Mouse (Mus musculus): ENCODE measurements around the gene Arhgdia.
"Not testable (repeated sequence)": the region's sequence is repeated elsewhere in the genome, so short reads cannot be mapped to it uniquely, and the experiment has no call there.

Arhgdia gene

DNA sequence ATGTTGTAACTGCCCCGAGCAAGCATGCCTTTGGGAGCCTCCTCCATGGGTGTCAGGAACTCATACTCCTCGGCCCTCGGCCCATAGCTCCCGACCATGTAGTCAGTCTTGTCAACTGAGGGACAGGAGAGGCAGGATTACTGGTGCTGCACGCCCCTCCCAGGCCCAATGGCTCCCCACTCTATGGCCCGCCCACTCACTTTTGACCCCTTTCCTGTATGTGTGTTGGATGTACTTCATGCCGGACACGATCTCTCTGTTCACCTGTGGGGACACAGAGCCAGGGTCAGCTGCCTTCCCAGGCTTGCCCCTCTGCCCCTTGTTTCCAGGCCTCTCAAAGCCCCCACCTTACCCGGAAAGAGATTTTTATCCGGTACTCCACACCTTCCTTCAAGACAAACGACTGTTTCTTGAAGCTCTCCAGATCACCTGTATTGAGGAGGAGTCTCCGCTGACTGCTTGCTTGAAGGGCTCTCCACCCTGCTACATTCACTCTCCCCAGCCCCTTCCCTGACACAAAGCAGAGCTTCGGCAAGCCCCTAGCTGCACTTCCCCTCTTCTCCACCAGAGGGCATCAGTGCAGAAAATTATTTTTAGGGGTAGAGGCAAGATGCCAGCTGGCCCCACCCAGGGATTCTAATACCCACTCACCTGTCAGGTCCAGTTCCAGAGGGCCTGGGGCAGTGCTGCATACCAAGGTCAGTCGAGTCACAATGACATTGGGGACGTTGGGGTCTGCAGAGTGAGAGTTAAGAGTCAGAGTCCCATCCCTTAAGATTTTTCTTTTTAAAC lies 1.9 kb downstream of the Arhgdia start:
- peak; percentile 68 to 90 for DNase-seq (ENCODE audit: inconsistent age in 2 of 2, low spot score in 1 of 2)

DNA sequence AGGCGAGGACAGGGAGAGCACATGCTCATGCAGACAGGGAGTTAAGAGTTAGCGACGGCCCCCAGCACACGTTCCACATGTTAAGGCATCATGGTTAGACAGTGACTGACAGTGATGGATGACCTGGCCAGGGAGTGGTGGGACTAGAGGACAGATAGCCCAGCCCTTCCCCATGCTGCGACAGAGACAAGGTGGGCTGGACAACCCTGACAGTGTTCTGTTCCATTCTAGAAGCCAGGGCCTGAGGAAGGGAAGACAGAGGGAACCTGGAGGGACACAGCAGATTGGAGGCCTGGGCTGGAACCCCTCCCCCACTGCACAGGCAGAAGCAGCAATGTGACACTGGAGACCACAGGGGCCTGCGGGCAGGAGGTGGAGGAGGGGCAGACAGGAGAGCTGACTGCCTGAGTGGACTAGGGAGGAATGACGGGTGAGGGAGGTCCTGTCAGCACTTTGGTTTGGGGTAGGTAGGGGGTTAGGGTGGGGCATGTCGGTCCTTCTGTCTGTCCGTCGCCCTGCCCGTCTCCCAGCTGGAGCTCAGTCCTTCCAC lies 2.7 kb downstream of the Arhgdia start:
- peak in 1 of 2 experiments; percentile 39 for DNase-seq (ENCODE audit: inconsistent age in 2 of 2, low spot score in 1 of 2)

DNA sequence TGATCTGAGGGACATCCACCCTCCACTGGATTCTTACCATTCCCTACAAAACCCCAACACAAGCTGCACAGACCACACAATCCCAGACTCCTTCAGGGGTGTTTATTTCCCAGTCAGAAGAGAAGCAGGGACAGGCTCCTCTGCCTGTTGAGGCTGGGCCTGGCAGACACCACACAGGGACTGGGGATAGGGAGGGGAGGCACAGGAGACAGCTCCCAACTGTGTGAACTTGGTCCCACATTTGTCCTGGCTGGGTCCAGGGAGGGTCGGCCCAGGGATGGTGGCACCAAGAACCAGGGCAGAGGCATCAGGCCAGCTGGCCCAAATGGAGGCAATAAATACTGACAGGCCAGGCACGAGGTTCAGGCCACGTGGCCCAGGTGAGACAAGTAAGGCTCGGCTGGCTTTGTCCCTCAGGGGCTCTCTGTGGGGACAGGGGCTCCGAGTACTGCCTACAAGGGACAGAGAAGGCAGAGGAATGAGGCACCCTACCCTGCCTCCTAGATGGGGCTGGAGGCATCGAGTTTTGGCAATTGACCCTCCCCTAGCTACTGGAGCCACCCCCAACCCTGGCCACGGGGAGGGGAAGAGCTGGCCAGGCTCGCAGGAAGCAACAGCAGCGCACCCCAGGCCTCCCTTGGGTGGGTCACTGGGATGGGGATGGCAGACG lies 3.3 kb downstream of the Arhgdia start:
- peak in 1 of 2 experiments; percentile 45 for DNase-seq (ENCODE audit: inconsistent age in 2 of 2, low spot score in 1 of 2)

DNA sequence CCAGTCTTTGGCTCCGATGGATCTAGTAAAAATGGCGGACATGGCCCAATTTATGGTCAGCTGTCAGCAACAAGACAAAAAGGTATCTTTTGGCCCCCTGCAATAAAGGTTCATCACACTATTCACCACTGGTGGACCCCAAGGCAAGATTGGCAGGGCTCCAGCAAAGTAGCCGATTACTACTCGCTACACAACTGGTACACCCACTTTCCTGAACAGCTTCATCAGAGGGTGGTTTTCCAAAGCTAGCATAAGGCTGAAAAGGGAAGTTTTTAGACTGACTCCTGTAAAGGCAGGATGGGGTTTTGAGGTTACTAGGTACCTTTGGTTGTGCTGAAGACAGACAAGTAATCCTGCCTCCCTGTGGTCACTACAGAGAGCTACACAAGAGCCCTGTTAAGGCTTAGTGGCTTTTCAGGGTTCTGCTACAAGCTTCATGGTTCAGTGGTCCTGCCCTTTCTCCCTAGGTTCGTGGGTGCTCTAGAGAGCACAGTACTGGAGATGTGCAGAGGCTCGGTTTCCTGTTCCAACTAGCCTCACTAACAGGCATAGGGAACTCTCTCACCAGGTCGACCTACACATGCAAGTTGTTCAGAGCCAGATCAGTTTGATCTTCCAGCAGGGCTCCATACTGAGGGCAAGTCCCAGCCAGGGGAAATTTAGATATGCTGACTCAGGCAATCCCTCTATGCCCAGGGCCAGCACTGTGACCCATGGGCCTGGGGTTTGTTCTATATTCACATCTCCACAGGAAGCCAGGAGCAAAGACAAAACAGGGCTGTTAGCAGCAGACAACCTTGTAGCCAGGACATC lies 4.0 kb downstream of the Arhgdia start:
- DNase-seq (ENCODE audit: inconsistent age in 2 of 2, low spot score in 1 of 2): peak in 1 of 2 experiments; percentile 68

DNA sequence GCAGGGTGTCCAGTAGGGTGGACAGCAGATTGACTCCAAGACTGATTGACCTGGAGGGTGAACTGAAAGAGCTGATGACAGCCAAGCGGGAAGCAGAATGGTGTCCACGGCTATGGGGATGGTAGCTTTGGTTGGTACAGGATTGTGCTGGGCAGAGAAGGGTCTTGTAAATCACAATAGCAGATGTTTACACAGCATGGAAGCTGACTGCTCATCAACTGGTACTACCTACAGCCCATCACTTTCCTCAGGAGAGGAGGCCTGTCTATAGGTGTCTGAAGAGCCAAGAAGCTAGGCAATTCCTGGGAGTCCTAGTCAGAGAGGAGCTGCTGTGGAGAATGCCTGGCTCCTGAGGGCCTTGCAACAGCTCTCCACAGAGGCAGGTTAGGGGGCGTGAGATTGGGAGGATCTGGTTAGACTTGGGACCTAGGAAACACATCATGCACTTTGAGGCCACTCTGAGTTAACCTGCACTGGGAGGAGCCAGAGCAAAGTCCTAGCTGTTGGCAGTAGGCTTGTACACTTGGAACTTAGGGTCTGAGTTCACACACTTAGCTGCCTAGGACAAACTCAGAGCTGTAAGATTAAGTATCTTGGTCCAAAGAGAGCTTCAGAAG lies 5.0 kb downstream of the Arhgdia start:
- DNase-seq (ENCODE audit: inconsistent age in 2 of 2, low spot score in 1 of 2): no peak

DNA sequence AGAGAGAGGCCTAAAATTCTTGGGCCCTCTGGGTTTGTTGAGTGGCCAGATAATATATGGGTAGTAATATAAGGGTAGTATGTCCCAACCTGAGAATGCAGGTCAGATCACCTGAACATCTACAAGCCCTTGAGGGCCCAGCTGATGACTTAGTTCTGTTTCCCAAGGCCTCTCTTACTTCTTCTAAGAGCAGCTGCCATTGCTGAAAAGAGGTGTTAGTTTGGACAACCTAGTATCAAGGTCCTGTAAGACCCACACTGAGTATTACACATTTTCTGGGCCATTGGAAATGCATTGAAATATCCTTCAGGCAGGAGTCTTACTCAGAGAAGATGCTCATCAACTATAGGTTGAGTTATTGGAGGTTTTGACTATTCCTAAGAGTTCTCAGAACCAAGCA lies 5.5 kb downstream of the Arhgdia start:
- DNase-seq (ENCODE audit: inconsistent age in 2 of 2, low spot score in 1 of 2): no peak

DNA sequence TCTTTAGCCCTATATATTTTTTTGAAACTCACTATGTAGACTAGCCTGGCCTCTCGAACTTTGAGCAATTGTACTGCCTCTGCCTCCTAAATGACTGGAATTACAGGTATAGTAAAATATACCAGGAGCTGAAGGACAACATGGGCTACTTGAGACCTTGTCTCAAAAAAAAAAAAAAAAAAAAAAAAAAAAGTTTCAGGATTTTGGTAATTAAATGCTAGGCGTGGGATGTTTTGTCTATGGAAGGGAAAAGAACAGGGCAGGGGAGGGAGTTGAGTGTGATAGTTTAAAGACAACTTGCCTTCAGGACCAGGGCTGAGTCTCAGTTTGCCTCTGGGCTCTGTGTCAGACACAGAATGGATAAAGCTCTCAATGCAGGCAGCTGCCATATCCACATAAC lies 6.4 kb downstream of the Arhgdia start:
- DNase-seq (ENCODE audit: inconsistent age in 2 of 2, low spot score in 1 of 2): no peak

DNA sequence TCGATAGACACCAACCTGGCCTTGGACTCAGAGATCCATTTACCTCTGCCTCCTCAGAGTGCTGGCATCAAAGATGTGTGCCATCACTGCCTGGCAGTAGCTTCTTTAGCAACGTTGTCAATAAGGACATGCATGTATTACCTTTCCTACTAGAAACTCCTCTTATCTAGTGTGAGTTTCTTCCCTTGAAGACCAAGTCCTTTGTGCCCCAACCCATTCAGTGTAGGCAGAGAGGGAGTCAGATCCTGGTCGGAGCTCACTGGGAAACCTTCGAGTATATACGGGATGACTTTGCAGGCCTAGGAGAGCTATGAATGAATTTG lies 7.2 kb downstream of the Arhgdia start:
- DNase-seq (ENCODE audit: inconsistent age in 2 of 2, low spot score in 1 of 2): peak in 1 of 2 experiments; percentile 30

DNA sequence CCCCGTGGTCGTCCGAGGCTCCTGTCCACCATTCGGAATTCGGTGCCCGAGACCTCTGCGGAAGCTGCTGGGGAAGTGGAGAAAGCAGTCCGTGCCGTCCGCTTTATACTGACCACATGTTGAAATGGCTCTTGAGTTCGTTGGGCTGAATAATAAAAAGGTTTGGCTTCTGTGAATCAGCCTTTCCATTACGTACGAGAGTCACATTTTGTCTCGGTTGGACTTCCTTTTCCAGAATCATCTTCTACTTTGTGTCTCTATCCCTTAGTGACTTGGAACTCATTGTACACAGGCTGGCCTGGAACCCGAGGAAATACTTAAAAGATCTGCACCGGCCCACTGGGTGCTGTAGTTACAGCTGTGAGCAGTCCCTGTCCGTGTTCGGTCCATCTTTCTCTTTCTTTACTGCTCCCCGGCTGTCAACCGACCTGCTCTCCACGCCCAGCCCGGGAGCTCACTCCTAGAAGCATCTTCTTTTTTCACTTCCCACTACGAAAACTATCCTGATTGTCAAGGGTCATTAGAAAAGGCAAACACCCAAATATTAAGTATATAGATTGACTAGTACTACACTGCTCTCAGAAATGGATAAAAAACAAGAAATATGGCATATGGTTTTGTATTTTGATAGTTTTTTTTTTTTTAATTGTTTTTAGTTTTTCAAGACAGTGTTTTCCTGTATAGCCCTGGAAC lies 7.7 kb downstream of the Arhgdia start:
- DNase-seq (ENCODE audit: inconsistent age in 2 of 2, low spot score in 1 of 2): no peak

DNA sequence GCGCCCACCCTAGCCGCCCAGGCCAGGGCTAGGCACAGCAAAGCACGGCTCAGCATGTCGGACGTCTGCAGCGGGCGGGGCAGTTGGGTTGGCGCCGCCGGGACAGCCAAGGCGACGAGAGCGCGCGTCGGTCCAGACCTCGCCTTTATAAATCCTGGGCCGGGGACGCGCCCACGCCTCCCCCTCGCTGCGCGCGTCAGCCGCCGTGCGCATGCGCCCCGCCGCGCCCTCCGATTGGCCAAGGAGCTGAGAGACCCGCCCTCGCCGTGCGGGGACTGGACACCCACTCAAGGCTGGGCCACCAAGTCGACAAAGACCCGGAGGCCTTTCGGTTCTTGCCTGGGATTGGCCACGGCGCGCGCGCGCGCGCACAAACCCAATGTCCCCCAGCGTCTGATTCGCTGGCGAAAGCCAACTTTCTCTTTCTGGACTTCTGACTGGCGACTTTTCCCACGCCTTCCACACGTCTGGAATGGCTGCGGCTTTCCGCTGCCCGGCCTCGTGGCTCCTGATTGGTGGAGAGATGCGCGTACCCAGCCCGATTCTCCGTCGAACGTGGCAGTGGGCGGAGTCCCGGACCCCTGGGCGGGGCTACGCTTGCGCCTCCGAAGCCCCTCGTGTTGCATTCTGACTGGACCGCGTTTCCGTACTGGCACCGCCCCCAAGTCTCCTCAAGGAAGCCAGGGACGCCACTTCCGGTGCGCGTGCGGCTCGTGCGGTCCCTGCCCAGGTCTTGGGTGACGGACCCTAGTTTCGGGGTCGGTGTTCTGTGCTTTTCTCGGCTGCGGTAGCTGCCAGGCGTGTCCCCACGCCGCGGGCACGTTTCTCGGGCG lies 8.5 kb downstream of the Arhgdia start, which contains the start of gene P4hb:
P4hb (minus strand) TSS at position 502 of the 833 bp plus-strand sequence.
- DNase-seq (ENCODE audit: inconsistent age in 2 of 2, low spot score in 1 of 2): peak; percentile 100

DNA sequence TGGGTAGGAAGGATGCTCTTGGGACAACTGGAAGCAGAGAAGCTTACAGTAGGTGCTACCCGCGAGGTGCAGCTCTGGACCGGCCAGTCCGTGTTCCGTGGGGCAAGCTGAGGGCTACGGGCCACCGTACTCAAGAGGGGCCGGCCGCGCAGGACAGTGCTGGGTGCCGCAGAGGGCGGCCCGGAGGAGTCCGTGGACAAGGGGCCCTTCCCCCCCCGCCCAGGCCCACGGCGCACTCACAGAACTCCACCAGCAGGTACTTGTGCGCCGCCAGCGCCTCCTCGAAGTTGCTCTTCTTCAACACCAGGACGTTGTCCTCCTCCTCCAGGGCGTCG lies 9.0 kb downstream of the Arhgdia start:
- no peak for DNase-seq (ENCODE audit: inconsistent age in 2 of 2, low spot score in 1 of 2)

DNA sequence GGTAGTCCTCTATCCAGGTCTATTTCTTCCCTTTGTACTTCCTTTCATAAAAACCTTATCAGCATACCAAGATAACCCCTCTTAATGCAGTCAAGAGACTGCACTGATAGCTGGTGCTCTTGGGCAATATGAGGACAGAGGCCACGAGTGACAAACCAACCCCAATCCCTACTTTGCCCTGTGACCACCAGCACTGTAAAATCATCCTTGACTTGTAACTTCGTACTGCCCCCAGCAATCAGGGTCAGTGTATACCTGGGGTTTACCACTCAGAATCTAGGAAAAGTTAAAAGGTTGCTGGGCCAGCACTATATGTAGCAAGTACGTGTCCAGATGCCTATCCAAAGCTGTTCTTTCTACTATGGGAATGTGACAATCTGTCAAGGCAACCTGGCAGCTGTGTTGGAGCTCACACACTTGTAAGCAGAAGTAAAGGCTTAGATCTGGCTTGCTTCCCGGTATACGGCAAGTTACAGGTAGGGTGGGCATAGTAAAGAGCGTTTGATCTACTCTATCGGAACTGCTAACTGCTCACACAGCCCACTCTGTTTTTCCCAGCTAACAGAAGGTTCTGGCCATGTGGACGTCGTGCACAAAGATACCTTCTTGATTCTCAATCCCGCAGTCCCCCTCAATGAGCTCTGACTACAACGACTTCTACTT lies 9.5 kb downstream of the Arhgdia start:
- DNase-seq (ENCODE audit: inconsistent age in 2 of 2, low spot score in 1 of 2): peak in 1 of 2 experiments; percentile 60

DNA sequence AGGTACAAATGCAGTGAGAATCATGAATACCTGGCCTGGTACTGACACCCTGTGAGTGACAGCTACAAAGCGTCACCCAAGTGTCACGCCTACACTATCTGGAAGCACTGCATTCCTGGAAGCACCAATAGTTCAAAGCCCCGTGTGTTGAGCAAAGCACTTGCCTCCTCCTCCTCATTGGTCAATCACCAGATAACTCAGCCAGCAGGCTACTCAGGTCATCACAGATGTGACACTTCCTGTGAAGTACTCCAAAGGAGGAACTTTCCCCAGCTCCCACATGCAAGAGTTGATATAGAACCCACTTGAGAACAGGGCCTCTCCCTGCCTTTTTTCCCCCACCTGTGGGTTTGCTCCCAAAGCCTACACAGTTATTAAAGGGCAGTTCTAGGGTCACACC lies 10.3 kb downstream of the Arhgdia start:
- no peak for DNase-seq (ENCODE audit: inconsistent age in 2 of 2, low spot score in 1 of 2)

DNA sequence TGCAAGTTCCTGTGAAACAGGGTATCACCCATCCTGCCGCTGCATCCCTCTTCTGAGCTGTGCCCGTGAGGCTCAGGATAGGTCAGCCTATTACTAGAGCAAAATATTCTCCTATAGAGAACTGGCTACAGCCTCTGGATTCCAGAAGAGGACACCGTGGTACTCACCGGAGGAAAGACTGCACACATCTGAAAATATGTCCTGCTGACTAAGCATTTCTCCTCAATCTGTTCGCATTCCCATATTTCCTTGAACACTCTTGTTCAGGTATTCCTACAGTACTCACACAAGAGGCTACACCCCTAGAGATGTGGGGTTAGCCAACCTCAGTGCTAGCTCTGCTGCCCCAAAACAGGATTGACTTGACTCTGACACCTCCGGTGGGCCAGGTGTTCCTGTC lies 13.1 kb downstream of the Arhgdia start:
- DNase-seq (ENCODE audit: inconsistent age in 2 of 2, low spot score in 1 of 2): no peak

DNA sequence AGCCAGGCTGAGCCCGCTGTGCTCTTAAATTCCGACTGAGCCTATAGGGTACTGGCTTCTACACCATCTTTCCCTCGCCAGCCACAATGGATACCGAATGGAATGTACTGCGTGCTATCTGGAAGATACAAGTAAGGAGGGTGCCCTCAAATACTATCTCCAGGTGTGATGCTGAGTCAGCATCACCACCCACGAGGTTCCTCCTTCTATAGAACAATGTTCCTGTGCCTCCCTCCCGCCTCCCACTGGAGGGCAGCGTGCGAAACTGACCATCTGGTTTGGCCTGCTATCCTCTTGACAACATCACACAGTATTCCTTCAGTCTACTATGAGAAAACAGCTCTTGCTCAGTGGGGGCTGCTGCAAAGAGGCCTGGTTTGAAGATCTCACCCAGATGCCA lies 16.3 kb downstream of the Arhgdia start:
- DNase-seq (ENCODE audit: inconsistent age in 2 of 2, low spot score in 1 of 2): no peak

DNA sequence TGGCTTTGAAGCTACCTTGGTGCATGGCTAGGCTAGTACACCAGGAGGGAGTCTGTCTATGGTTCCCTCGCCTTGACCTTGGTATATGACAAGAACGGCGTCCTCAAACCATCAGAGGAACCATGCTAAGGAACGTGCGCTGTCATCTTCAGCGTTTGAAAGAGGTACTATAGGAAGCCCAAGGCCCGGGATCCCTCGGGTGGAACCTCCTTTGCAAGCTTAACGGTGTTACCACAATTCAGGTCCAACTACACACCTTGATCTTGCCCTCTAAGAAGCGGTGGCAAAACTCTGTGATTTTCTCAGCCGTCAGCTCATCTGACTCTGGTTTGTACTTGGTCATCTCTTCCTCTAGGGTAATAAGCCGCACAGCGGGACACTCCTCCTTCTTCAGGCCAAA lies 18.5 kb downstream of the Arhgdia start:
- DNase-seq (ENCODE audit: inconsistent age in 2 of 2, low spot score in 1 of 2): no peak

DNA sequence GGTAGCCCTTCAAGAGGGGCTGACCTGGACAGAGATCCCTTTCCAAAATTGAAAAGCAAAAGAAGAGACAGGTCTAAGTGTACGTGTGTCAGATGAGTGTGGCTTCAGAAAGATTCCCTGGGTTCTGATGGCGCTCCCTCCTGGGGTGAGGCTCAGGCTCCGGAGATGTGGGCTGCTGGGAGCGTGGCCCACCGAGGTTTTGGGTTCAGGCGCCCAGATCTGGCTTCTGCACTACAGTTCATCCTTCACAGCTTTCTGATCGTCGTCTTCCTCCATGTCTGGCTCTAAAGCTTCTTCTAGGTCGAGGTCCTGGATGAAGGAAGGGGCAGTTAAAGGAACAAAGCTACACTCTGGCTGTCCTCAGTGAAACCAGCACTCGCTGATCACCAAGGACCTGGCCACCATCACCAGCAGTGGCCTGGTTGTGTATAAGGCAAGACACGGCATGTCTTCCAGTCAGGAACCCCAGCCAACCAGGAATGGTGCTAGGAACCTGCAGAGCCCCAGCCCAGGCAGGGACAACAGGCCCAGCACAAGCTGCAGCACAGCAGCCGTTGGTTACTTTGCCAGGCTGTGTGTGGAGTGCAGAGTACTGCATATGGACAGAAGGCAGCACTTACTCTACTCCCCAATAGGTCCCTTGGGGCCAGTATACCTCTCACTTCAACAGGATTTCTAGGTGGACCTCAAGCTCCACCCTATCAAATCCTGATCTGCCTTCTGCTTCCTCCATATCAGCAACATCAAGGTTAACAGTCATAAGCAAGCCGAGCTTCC lies 20.3 kb downstream of the Arhgdia start:
- DNase-seq (ENCODE audit: inconsistent age in 2 of 2, low spot score in 1 of 2): no peak

DNA sequence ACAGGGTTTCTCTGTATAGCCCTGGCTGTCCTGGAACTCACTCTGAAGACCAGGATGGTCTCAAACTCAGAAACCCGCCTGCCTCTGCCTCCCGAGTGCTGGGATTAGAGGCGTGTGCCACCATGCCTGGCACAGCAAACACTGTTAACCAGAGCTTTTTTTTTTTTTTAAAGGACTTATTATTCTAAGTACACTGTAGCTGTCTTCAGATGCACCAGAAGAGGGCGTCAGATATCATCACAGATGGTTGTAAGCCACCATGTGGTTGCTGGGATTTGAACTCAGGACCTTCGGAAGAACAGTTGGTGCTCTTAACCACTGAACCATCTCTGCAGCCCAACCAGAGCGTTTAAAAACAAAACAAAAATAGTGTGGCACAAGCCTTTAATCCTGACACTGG lies 22.6 kb downstream of the Arhgdia start:
- not testable (repeated sequence) for DNase-seq (ENCODE audit: inconsistent age in 2 of 2, low spot score in 1 of 2)
